ENCODE assay signal across 20 mouse cellular contexts in genomic region chr11:31842171-31842959, GRCm38 (mm10). TPM values are rescaled to one million over a fixed set of nuclear protein-coding genes. Genes with fewer than 3 reads are reported as not detected.
A peak's percentile ranks its signal among the peaks of the same experiment; 100 is the strongest.
DNase-seq lines count a peak whose midpoint lies in the region; ATAC-seq and TF ChIP-seq lines count a peak whose summit lies in the region.
"Had no signal": no experiment of that assay in that cellular context is flagged by ENCODE, and none has a peak within 500 bp of the region (broad histone marks: within the 10 kb centered on the region; RNA-seq: fewer than 3 reads in every experiment).

No protein-coding gene starts in this region.

- H3K4me3 ChIP-seq in kidney, adult 2 months (ENCODE audit: insufficient read depth, low read depth, low read length): no peak overlapping the region
- no peak overlapping the region for H3K4me3 ChIP-seq in kidney, embryonic 14.5 days (ENCODE audit: low read length)
- H3K4me3 ChIP-seq in neural tube, embryonic 15.5 days (replicated peaks): no peak overlapping the region
- H3K4me3 ChIP-seq in liver, embryonic 12.5 days: no peak overlapping the region
- no peak overlapping the region for H3K4me3 ChIP-seq in small intestine, adult 2 months (ENCODE audit: low read depth, low read length)
- H3K4me3 ChIP-seq: embryonic facial prominence, embryonic 15.5 days; gastrocnemius, adult 2 months; limb, embryonic 12.5 days; midbrain, embryonic 12.5 days; neural tube, embryonic 13.5 days had no signal

- ATAC-seq in kidney, embryonic 14.5 days (ENCODE audit: low FRiP score, low TSS enrichment): no peak
- no peak for ATAC-seq in neural tube, embryonic 15.5 days (ENCODE audit: low FRiP score)
- no peak for ATAC-seq in liver, embryonic 12.5 days

- H3K4me1 ChIP-seq in kidney, adult 2 months (ENCODE audit: control insufficient read depth, insufficient read depth, low read length): peaks cover 33% of the 10 kb centered on the region
- peaks cover 8% of the 10 kb centered on the region; the same call in 1 of the 2 replicates for H3K4me1 ChIP-seq in kidney, embryonic 14.5 days (ENCODE audit: control insufficient read depth, insufficient read depth, low read length)
- peaks cover 24% of the 10 kb centered on the region for H3K4me1 ChIP-seq in neural tube, embryonic 15.5 days
- peaks cover 96% of the 10 kb centered on the region for H3K4me1 ChIP-seq in liver, embryonic 12.5 days
- peaks cover 40% of the 10 kb centered on the region; the same call in 1 of the 2 replicates for H3K4me1 ChIP-seq in small intestine, adult 2 months (ENCODE audit: control insufficient read depth, insufficient read depth, insufficient read length, low read length)
- H3K4me1 ChIP-seq: limb, embryonic 12.5 days had no signal

- H3K9ac ChIP-seq in kidney, embryonic 14.5 days (ENCODE audit: low read depth, low read length): no peak overlapping the region
- H3K9ac ChIP-seq in neural tube, embryonic 15.5 days (replicated peaks): no peak overlapping the region
- peak overlapping the region; percentile 71 for H3K9ac ChIP-seq in liver, embryonic 12.5 days
- H3K9ac ChIP-seq: embryonic facial prominence, embryonic 15.5 days; hindbrain, embryonic 14.5 days; limb, embryonic 12.5 days; midbrain, embryonic 12.5 days; neural tube, embryonic 13.5 days had no signal

- no peak for TF ChIP-seq POLR2A in kidney, adult 2 months (IDR thresholded peaks at IDR 0.05; ENCODE audit: low read depth, low read length)
- TF ChIP-seq POLR2A in small intestine, adult 2 months (IDR thresholded peaks at IDR 0.05; ENCODE audit: low read depth, low read length): no peak

- TF ChIP-seq CTCF in kidney, adult 2 months (conservative IDR thresholded peaks at IDR 0.05; ENCODE audit: insufficient read depth, insufficient read length, low read depth, low read length): no peak
- TF ChIP-seq CTCF in small intestine, adult 2 months (IDR thresholded peaks at IDR 0.05; ENCODE audit: extremely low read depth, insufficient read length, insufficient replicate concordance, low read depth, low read length): no peak

- peak overlapping the region; percentile 36; the same call in 1 of the 2 replicates for H3K27ac ChIP-seq in kidney, adult 2 months (ENCODE audit: insufficient read depth, low read depth, low read length)
- H3K27ac ChIP-seq in kidney, embryonic 14.5 days (ENCODE audit: low read depth, low read length): no peak overlapping the region
- H3K27ac ChIP-seq in neural tube, embryonic 15.5 days (replicated peaks): 0 out of 2 replicates have a peak overlapping the region, but pooled peaks have one; percentile 14
- peak overlapping the region; percentile 99 for H3K27ac ChIP-seq in liver, embryonic 12.5 days
- H3K27ac ChIP-seq in small intestine, adult 2 months (ENCODE audit: insufficient read depth, low read depth, low read length): peak overlapping the region; percentile 76
- H3K27ac ChIP-seq: embryonic facial prominence, embryonic 15.5 days; gastrocnemius, adult 2 months; hindbrain, embryonic 14.5 days; limb, embryonic 12.5 days; neural tube, embryonic 13.5 days had no signal

- 59% methylated on average over 5 of the region's 5 CpGs for WGBS in kidney, adult 2 months
- WGBS in kidney, embryonic 14.5 days: 73% methylated on average over 5 of the region's 5 CpGs
- 65% methylated on average over 5 of the region's 5 CpGs for WGBS in neural tube, embryonic 15.5 days
- 78% methylated on average over 5 of the region's 5 CpGs for WGBS in liver, embryonic 12.5 days (ENCODE audit: insufficient replicate concordance)
- WGBS in small intestine, adult 2 months: 79% methylated on average over 5 of the region's 5 CpGs

- no peaks in the 10 kb centered on the region for H3K9me3 ChIP-seq in kidney, embryonic 14.5 days (ENCODE audit: control insufficient read depth, low read length)
- H3K9me3 ChIP-seq in neural tube, embryonic 15.5 days (replicated peaks): no peaks in the 10 kb centered on the region
- no peaks in the 10 kb centered on the region for H3K9me3 ChIP-seq in liver, embryonic 12.5 days (replicated peaks)
- H3K9me3 ChIP-seq: embryonic facial prominence, embryonic 15.5 days; limb, embryonic 12.5 days; midbrain, embryonic 12.5 days; neural tube, embryonic 13.5 days had no signal

- no peaks in the 10 kb centered on the region for H3K36me3 ChIP-seq in kidney, adult 2 months (ENCODE audit: control insufficient read depth, insufficient read depth, low read length)
- no peaks in the 10 kb centered on the region for H3K36me3 ChIP-seq in kidney, embryonic 14.5 days (ENCODE audit: control insufficient read depth, insufficient read depth, low read length)
- no peaks in the 10 kb centered on the region for H3K36me3 ChIP-seq in neural tube, embryonic 15.5 days
- no peaks in the 10 kb centered on the region for H3K36me3 ChIP-seq in liver, embryonic 12.5 days
- H3K36me3 ChIP-seq in small intestine, adult 2 months (ENCODE audit: control insufficient read depth, insufficient read depth, low read length): no peaks in the 10 kb centered on the region
- H3K36me3 ChIP-seq: embryonic facial prominence, embryonic 15.5 days; limb, embryonic 12.5 days; midbrain, embryonic 12.5 days; neural tube, embryonic 13.5 days had no signal

- H3K4me2 ChIP-seq in kidney, embryonic 14.5 days (replicated peaks; ENCODE audit: low read depth, low read length): no peak overlapping the region
- no peak overlapping the region for H3K4me2 ChIP-seq in neural tube, embryonic 15.5 days
- H3K4me2 ChIP-seq in liver, embryonic 12.5 days: peak overlapping the region; percentile 60; the same call in 1 of the 2 replicates
- H3K4me2 ChIP-seq: embryonic facial prominence, embryonic 15.5 days; hindbrain, embryonic 14.5 days; limb, embryonic 12.5 days; midbrain, embryonic 12.5 days; neural tube, embryonic 13.5 days had no signal

- peak; percentile 52 for DNase-seq in kidney, adult 2 months
- no peak for DNase-seq in neural tube, embryonic 10.5 days (ENCODE audit: extremely low spot score, low spot score)
- no peak for DNase-seq in layer of hippocampus, postnatal 14 days (ENCODE audit: low spot score in 2 of 2)
- DNase-seq: adrenal gland, postnatal 36 days; cerebellum, adult 2 months; cerebellum, postnatal 36 days; gastrocnemius, adult 2 months; heart, postnatal 10 days; kidney, postnatal 4 days; layer of hippocampus, adult 9-11 months; spleen, adult 18-20 months had no signal

- H3K27me3 ChIP-seq in kidney, adult 2 months (replicated peaks; ENCODE audit: control insufficient read depth, insufficient read depth, low read length): no peaks in the 10 kb centered on the region
- H3K27me3 ChIP-seq in kidney, embryonic 14.5 days (ENCODE audit: control insufficient read depth, insufficient read depth, low read length): no peaks in the 10 kb centered on the region
- no peaks in the 10 kb centered on the region for H3K27me3 ChIP-seq in neural tube, embryonic 15.5 days (replicated peaks)
- no peaks in the 10 kb centered on the region for H3K27me3 ChIP-seq in liver, embryonic 12.5 days (replicated peaks)
- no peaks in the 10 kb centered on the region for H3K27me3 ChIP-seq in small intestine, adult 2 months (ENCODE audit: control insufficient read depth, insufficient read depth, low read length)
- H3K27me3 ChIP-seq: embryonic facial prominence, embryonic 15.5 days; limb, embryonic 12.5 days; midbrain, embryonic 12.5 days; neural tube, embryonic 13.5 days had no signal

RNA-seq across cellular contexts. Expression of gene Cpeb4, which starts 29.6 kb away (rescaled TPM):
- polyA plus RNA-seq in kidney, adult 2 months (2012; rRNA removed): 27.2 and 30.0 TPM in 2 replicates
- polyA plus RNA-seq in kidney, embryonic 14.5 days (2014; fragmentation: Nextera tagmentation; extraction: Ambion mirVana): 3.0 and 5.0 TPM in 2 replicates
- polyA plus RNA-seq in neural tube, embryonic 15.5 days (2015; fragmentation: Nextera tagmentation; extraction: Ambion mirVana): 13.6 and 17.0 TPM in 2 replicates
- 21.5 and 24.7 TPM in 2 replicates for polyA plus RNA-seq in liver, embryonic 12.5 days (2016; fragmentation: Nextera tagmentation; extraction: Ambion mirVana)
- polyA plus RNA-seq in small intestine, adult 2 months (2012; rRNA removed): 2.7 and 4.9 TPM in 2 replicates
- total RNA-seq in layer of hippocampus, postnatal 14 days (2021): 100 to 1,000 TPM; 125 to 140 TPM
